Mouse (Mus musculus) embryonic facial prominence, embryonic 11.5 days (tissue): ENCODE measurements around the gene Cldn13. TPM values are rescaled to one million over a fixed set of nuclear protein-coding genes. Genes with fewer than 3 reads are reported as not detected.

ENCODE experiments used
- ATAC-seq: fragments of 200-750 bp; cut with Nextera tagmentation; replicated peaks from 2 replicates; pipeline ENCODE4 v1.8.0; 2017; ENCODE audit warnings: low read depth; ENCODE audit not compliant: insufficient number of reproducible peaks, low FRiP score, low TSS enrichment
- DNase-seq: peaks from one replicate; pipeline ENCODE4 v3.0.0-alpha.2; 2015; ENCODE audit warnings: low spot score
- H3K27ac ChIP-seq: fragments of 300-500 bp; sonication (generic); replicated peaks from 2 replicates; pipeline ENCODE4 v1.5.1; 2014; ENCODE audit warnings: mild to moderate bottlenecking, low read depth, low read length, control low read depth
- H3K27me3 ChIP-seq: fragments of 300-500 bp; sonication (generic); 2 replicates; pipeline ENCODE4 v1.6.1; 2014; ENCODE audit warnings: mild to moderate bottlenecking, low read length, moderate library complexity, mixed read lengths; ENCODE audit not compliant: control insufficient read depth, insufficient read depth
- H3K36me3 ChIP-seq: fragments of 300-500 bp; sonication (generic); replicated peaks from 2 replicates; pipeline ENCODE4 v1.6.1; 2014; ENCODE audit warnings: low read depth, mild to moderate bottlenecking, low read length, moderate library complexity, mixed read lengths; ENCODE audit not compliant: control insufficient read depth, insufficient read depth
- H3K4me1 ChIP-seq: fragments of 300-500 bp; sonication (generic); 2 replicates; pipeline ENCODE4 v1.6.1; 2014; ENCODE audit warnings: low read length, mixed read lengths; ENCODE audit not compliant: control insufficient read depth, insufficient read depth
- H3K4me2 ChIP-seq: fragments of 300-500 bp; sonication (generic); 2 replicates; pipeline ENCODE4 v1.6.1; 2014; ENCODE audit warnings: low read depth, mild to moderate bottlenecking, control low read depth, low read length, moderate library complexity
- H3K4me3 ChIP-seq: fragments of 300-500 bp; sonication (generic); 2 replicates; pipeline ENCODE4 v1.5.1; 2014; ENCODE audit warnings: low read depth, low read length, control low read depth
- H3K9ac ChIP-seq: fragments of 300-500 bp; sonication (generic); replicated peaks from 2 replicates; pipeline ENCODE4 v1.6.1; 2014; ENCODE audit warnings: mild to moderate bottlenecking, control low read depth, low read length
- H3K9me3 ChIP-seq: fragments of 300-500 bp; sonication (generic); replicated peaks from 2 replicates; pipeline ENCODE4 v1.6.1; 2016; ENCODE audit warnings: mild to moderate bottlenecking, low read length, inconsistent platforms, mixed read lengths; ENCODE audit not compliant: control insufficient read depth
- WGBS: fragments of 180-500 bp; shearing (Covaris S2); extraction: QIAGEN DNeasy Blood & Tissue Kit; methylation state at CpG from one replicate; pipeline ENCODE4 v1.1.7; 2014; 5-methylcytosine and 5-hydroxymethylcytosine counted together
- polyA plus RNA-seq: library from polyadenylated mRNA; unstranded; fragments of >200 nt; fragmentation: Nextera tagmentation; extraction: Ambion mirVana; gene quantifications from 2 replicates; pipeline ENCODE4 v1.2.1, GENCODE M21; 2014

Gene Cldn13
- polyA plus RNA-seq, 1 experiment from 2014 or later = 3.6 TPM

GRCm38 (mm10) chr5:134932903-134933276 lies 17.6 kb upstream of the Cldn13 start:
- Histone ChIP-seq H3K9ac (peak overlapping the region; percentile 78), H3K27me3 (no peaks in the 10 kb centered on the region), H3K36me3 (no peaks in the 10 kb centered on the region), H3K4me3 (peak overlapping the region; percentile 74), H3K9me3 (no peaks in the 10 kb centered on the region), H3K4me1 (no peaks in the 10 kb centered on the region), H3K4me2 (peak overlapping the region; percentile 88), H3K27ac (no peak overlapping the region)
- ATAC-seq (no peak), DNase-seq (peak; percentile 66)
- WGBS = 47% methylated on average over 9 of the region's 9 CpGs

- Histone ChIP-seq H3K9ac (peak within 1 kb of the TSS; percentile 78), H3K27me3 (no peaks in the 10 kb centered on the region), H3K36me3 (no peaks in the 10 kb centered on the region), H3K9me3 (no peaks in the 10 kb centered on the region), H3K27ac (no peak within 1 kb of the TSS), H3K4me1 (no peaks in the 10 kb centered on the region), H3K4me3 (peak within 1 kb of the TSS; percentile 74), H3K4me2 (peak within 1 kb of the TSS; percentile 88)
- WGBS = under 1% methylated on average over 41 of the region's 41 CpGs
- DNase-seq (peak; percentile 94), ATAC-seq (peak; percentile 87)
These were observed 17.0 kb upstream of the Cldn13 start, which contains the start of gene Mettl27 for GRCm38 (mm10) chr5:134932179-134932902. Gene Mettl27, plus strand, starts transcription at chr5:134932368.

- Histone ChIP-seq H3K4me3 (no peak overlapping the region), H3K27ac (no peak overlapping the region), H3K9me3 (no peaks in the 10 kb centered on the region), H3K9ac (no peak overlapping the region), H3K4me2 (no peak overlapping the region), H3K27me3 (no peaks in the 10 kb centered on the region), H3K36me3 (no peaks in the 10 kb centered on the region), H3K4me1 (no peaks in the 10 kb centered on the region)
- no peak for DNase-seq
- no peak for ATAC-seq
- 91% methylated on average over 2 of the region's 2 CpGs for whole genome bisulfite sequencing
These were observed 14.7 kb upstream of the Cldn13 start for GRCm38 (mm10) chr5:134929988-134930387.

GRCm38 (mm10) chr5:134926726-134927125 lies 11.4 kb upstream of the Cldn13 start:
- Histone ChIP-seq H3K4me1 (no peaks in the 10 kb centered on the region), H3K4me2 (no peak overlapping the region), H3K27me3 (no peaks in the 10 kb centered on the region), H3K4me3 (no peak overlapping the region), H3K27ac (no peak overlapping the region), H3K36me3 (no peaks in the 10 kb centered on the region), H3K9me3 (no peaks in the 10 kb centered on the region), H3K9ac (no peak overlapping the region)
- no peak for DNase-seq
- ATAC-seq = no peak
- WGBS = 82% methylated on average over 4 of the region's 4 CpGs

GRCm38 (mm10) chr5:134923141-134923540 lies 7.8 kb upstream of the Cldn13 start:
- 70% methylated on average over 6 of the region's 6 CpGs for WGBS
- DNase-seq (no peak), ATAC-seq (no peak)
- H3K36me3 ChIP-seq = no peaks in the 10 kb centered on the region
- H3K4me3 ChIP-seq = no peak overlapping the region
- no peaks in the 10 kb centered on the region for H3K4me1 ChIP-seq
- no peak overlapping the region for H3K4me2 ChIP-seq
- H3K9me3 ChIP-seq = no peaks in the 10 kb centered on the region
- no peaks in the 10 kb centered on the region for H3K27me3 ChIP-seq
- H3K27ac ChIP-seq = no peak overlapping the region
- no peak overlapping the region for H3K9ac ChIP-seq

- no peak overlapping the region for H3K9ac ChIP-seq
- ATAC-seq (no peak), DNase-seq (no peak)
- H3K4me2 ChIP-seq = no peak overlapping the region
- no peak overlapping the region for H3K27ac ChIP-seq
- H3K9me3 ChIP-seq = no peaks in the 10 kb centered on the region
- no peak overlapping the region for H3K4me3 ChIP-seq
- no peaks in the 10 kb centered on the region for H3K27me3 ChIP-seq
- no peaks in the 10 kb centered on the region for H3K4me1 ChIP-seq
- 91% methylated on average over 8 of the region's 8 CpGs for WGBS
- H3K36me3 ChIP-seq = no peaks in the 10 kb centered on the region
These were observed 5.8 kb upstream of the Cldn13 start for GRCm38 (mm10) chr5:134921106-134921505.

- Histone ChIP-seq H3K9me3 (no peaks in the 10 kb centered on the region), H3K4me2 (no peak overlapping the region), H3K4me3 (no peak overlapping the region), H3K27ac (no peak overlapping the region), H3K36me3 (no peaks in the 10 kb centered on the region), H3K4me1 (no peaks in the 10 kb centered on the region), H3K27me3 (no peaks in the 10 kb centered on the region; the same call in 1 of the 2 replicates), H3K9ac (no peak overlapping the region)
- 78% methylated on average over 6 of the region's 6 CpGs for WGBS
- DNase-seq (no peak), ATAC-seq (no peak)
These were observed 4.9 kb upstream of the Cldn13 start for GRCm38 (mm10) chr5:134920106-134920687.

GRCm38 (mm10) chr5:134919097-134919496 lies 3.8 kb upstream of the Cldn13 start:
- Histone ChIP-seq H3K36me3 (no peaks in the 10 kb centered on the region), H3K9ac (no peak overlapping the region), H3K4me1 (no peaks in the 10 kb centered on the region), H3K27ac (no peak overlapping the region), H3K4me3 (no peak overlapping the region), H3K9me3 (no peaks in the 10 kb centered on the region), H3K27me3 (no peaks in the 10 kb centered on the region; the same call in 1 of the 2 replicates), H3K4me2 (no peak overlapping the region)
- ATAC-seq (no peak), DNase-seq (no peak)
- WGBS = 93% methylated on average over 3 of the region's 3 CpGs
